In genomic region chrX:169937119-169937719, GRCm38 (mm10) we compare ENCODE assay signal across 27 mouse cellular contexts.
DNase-seq lines count a peak whose midpoint lies in the region; ATAC-seq and TF ChIP-seq lines count a peak whose summit lies in the region.
"Had no signal": no experiment of that assay in that cellular context is flagged by ENCODE, and none has a peak within 500 bp of the region (broad histone marks: within the 10 kb centered on the region; RNA-seq: fewer than 3 reads in every experiment).

No protein-coding gene starts in this region.

- no peak for DNase-seq in heart, adult 18-20 months
- peak; percentile 2 for DNase-seq in 416B (ENCODE audit: low read depth)
- DNase-seq in c-Kit-positive CD71-positive TER-119-positive erythroid progenitor cells, embryonic 14.5 days (ENCODE audit: low spot score), result peak; percentile 12
- DNase-seq in liver, embryonic 14.5 days (ENCODE audit: low read depth in 3 of 3, low spot score in 3 of 3), result peak in 2 of 3 experiments; percentile 0 to 7
- DNase-seq in forebrain, postnatal 0 days, result no peak
- DNase-seq in embryonic facial prominence, embryonic 10.5 days (ENCODE audit: low spot score), result no peak
- no peak for DNase-seq in Muller cell, postnatal 12 days (ENCODE audit: inconsistent ontology term)
- DNase-seq: adrenal gland, postnatal 10 days; cerebellum, adult 11 months; cerebellum, postnatal 14 days; gastrocnemius, postnatal 36 days; kidney, adult 8-10 months; kidney, postnatal 14 days; layer of hippocampus, adult 9-11 months; lung, postnatal 10 days; right cerebral cortex, postnatal 4 days; thymus, postnatal 14 days had no signal

- no peak overlapping the region for H3K4me2 ChIP-seq in heart, embryonic 15.5 days
- H3K4me2 ChIP-seq in liver, embryonic 14.5 days (ENCODE audit: low read depth), result no peak overlapping the region
- H3K4me2 ChIP-seq in forebrain, postnatal 0 days (ENCODE audit: low read depth), result no peak overlapping the region
- H3K4me2 ChIP-seq: liver, embryonic 15.5 days; neural tube, embryonic 12.5 days had no signal

- H3K9ac ChIP-seq in heart, embryonic 15.5 days, result no peak overlapping the region
- no peak overlapping the region for H3K9ac ChIP-seq in liver, embryonic 14.5 days (replicated peaks)
- H3K9ac ChIP-seq in forebrain, postnatal 0 days, result no peak overlapping the region
- H3K9ac ChIP-seq: liver, embryonic 15.5 days; neural tube, embryonic 12.5 days had no signal

- no peak overlapping the region for H3K4me3 ChIP-seq in heart, embryonic 15.5 days
- H3K4me3 ChIP-seq in liver, embryonic 14.5 days (ENCODE audit: insufficient read depth in 1 of 2, low read depth in 2 of 2, low read length in 2 of 2), result no peak overlapping the region
- no peak overlapping the region for H3K4me3 ChIP-seq in forebrain, postnatal 0 days (ENCODE audit: low read depth, low read length)
- no peak overlapping the region for H3K4me3 ChIP-seq in embryonic facial prominence, embryonic 10.5 days
- H3K4me3 ChIP-seq: erythroblast, embryonic 14.5 days; heart, embryonic 10.5 days; left cerebral cortex, adult 2 months; limb, embryonic 10.5 days; liver, embryonic 15.5 days; midbrain, embryonic 10.5 days; neural tube, embryonic 12.5 days had no signal

- no peaks in the 10 kb centered on the region for H3K36me3 ChIP-seq in heart, embryonic 15.5 days
- H3K36me3 ChIP-seq in liver, embryonic 14.5 days (replicated peaks; ENCODE audit: control insufficient read depth, insufficient read depth, low read depth), result no peaks in the 10 kb centered on the region
- H3K36me3 ChIP-seq in forebrain, postnatal 0 days (ENCODE audit: insufficient read depth), result no peaks in the 10 kb centered on the region
- H3K36me3 ChIP-seq in embryonic facial prominence, embryonic 10.5 days (replicated peaks), result no peaks in the 10 kb centered on the region
- H3K36me3 ChIP-seq: heart, embryonic 10.5 days; limb, embryonic 10.5 days; liver, embryonic 15.5 days; midbrain, embryonic 10.5 days; neural tube, embryonic 12.5 days had no signal

- no peaks in the 10 kb centered on the region for H3K4me1 ChIP-seq in heart, embryonic 15.5 days (replicated peaks)
- no peaks in the 10 kb centered on the region for H3K4me1 ChIP-seq in liver, embryonic 14.5 days (replicated peaks; ENCODE audit: control insufficient read depth in 2 of 2, insufficient read depth in 2 of 2, low read length in 1 of 2)
- H3K4me1 ChIP-seq in forebrain, postnatal 0 days (ENCODE audit: insufficient read depth), result no peaks in the 10 kb centered on the region
- peaks cover 5% of the 10 kb centered on the region for H3K4me1 ChIP-seq in embryonic facial prominence, embryonic 10.5 days
- H3K4me1 ChIP-seq: limb, embryonic 10.5 days; liver, embryonic 15.5 days; neural tube, embryonic 12.5 days had no signal

- TF ChIP-seq EP300 in liver, embryonic 14.5 days (IDR thresholded peaks at IDR 0.05; ENCODE audit: low read depth), result peak; percentile 21; the same call in 1 of the 2 replicates

- 34% methylated on average over 5 of the region's 5 CpGs for WGBS in heart, embryonic 15.5 days
- 18% methylated on average over 5 of the region's 5 CpGs for WGBS in liver, embryonic 14.5 days (ENCODE audit: insufficient replicate concordance)
- 49% methylated on average over 5 of the region's 5 CpGs for WGBS in forebrain, postnatal 0 days
- 52% methylated on average over 5 of the region's 5 CpGs for WGBS in embryonic facial prominence, embryonic 10.5 days

- no peak for TF ChIP-seq CTCF in liver, embryonic 14.5 days (IDR thresholded peaks at IDR 0.05; ENCODE audit: low read depth)
- TF ChIP-seq CTCF in forebrain, postnatal 0 days (IDR thresholded peaks at IDR 0.05; ENCODE audit: low read depth), result no peak

- peak overlapping the region; percentile 16; the same call in 1 of the 2 replicates for H3K27ac ChIP-seq in heart, embryonic 15.5 days
- no peak overlapping the region for H3K27ac ChIP-seq in liver, embryonic 14.5 days
- H3K27ac ChIP-seq in forebrain, postnatal 0 days (ENCODE audit: low read depth, low read length), result no peak overlapping the region
- no peak overlapping the region for H3K27ac ChIP-seq in embryonic facial prominence, embryonic 10.5 days (replicated peaks)
- H3K27ac ChIP-seq: heart, embryonic 10.5 days; left cerebral cortex, adult 2 months; limb, embryonic 10.5 days; liver, embryonic 15.5 days; midbrain, embryonic 10.5 days; neural tube, embryonic 12.5 days had no signal

- ATAC-seq in heart, embryonic 15.5 days (replicated peaks; ENCODE audit: insufficient number of reproducible peaks, insufficient read depth, low FRiP score, low read depth), result no peak
- ATAC-seq in liver, embryonic 14.5 days (ENCODE audit: insufficient read depth), result peak; percentile 41; the same call in 1 of the 2 replicates
- ATAC-seq in forebrain, postnatal 0 days, result no peak
- ATAC-seq: forebrain, embryonic 14.5 days; Patski had no signal

- no peaks in the 10 kb centered on the region for H3K9me3 ChIP-seq in heart, embryonic 15.5 days (replicated peaks)
- no peaks in the 10 kb centered on the region for H3K9me3 ChIP-seq in liver, embryonic 14.5 days (ENCODE audit: control insufficient read depth, low read length)
- H3K9me3 ChIP-seq in forebrain, postnatal 0 days (ENCODE audit: low read length), result no peaks in the 10 kb centered on the region
- H3K9me3 ChIP-seq in embryonic facial prominence, embryonic 10.5 days, result no peaks in the 10 kb centered on the region
- H3K9me3 ChIP-seq: heart, embryonic 10.5 days; limb, embryonic 10.5 days; liver, embryonic 15.5 days; midbrain, embryonic 10.5 days; neural tube, embryonic 12.5 days had no signal

- 0 out of 2 replicates have a peak, but pooled peaks cover 5% of the 10 kb centered on the region for H3K27me3 ChIP-seq in heart, embryonic 15.5 days
- no peaks in the 10 kb centered on the region for H3K27me3 ChIP-seq in liver, embryonic 14.5 days (ENCODE audit: control insufficient read depth, insufficient read depth, low read length)
- H3K27me3 ChIP-seq in forebrain, postnatal 0 days (ENCODE audit: insufficient read depth, low read length), result no peaks in the 10 kb centered on the region
- H3K27me3 ChIP-seq in embryonic facial prominence, embryonic 10.5 days (replicated peaks; ENCODE audit: low read depth, poor library complexity, severe bottlenecking), result peaks cover 70% of the 10 kb centered on the region
- H3K27me3 ChIP-seq: liver, embryonic 15.5 days; neural tube, embryonic 12.5 days; Patski had no signal

Comparison
In these comparisons a context has a peak if more than half of its experiments do, and no peak if none do; other contexts are left out.
1. DNase-seq: peak in 416B (single experiment), c-Kit-positive CD71-positive TER-119-positive erythroid progenitor cells, embryonic 14.5 days (single experiment) and liver, embryonic 14.5 days (2 of 3); none in heart, adult 18-20 months (0 of 2), forebrain, postnatal 0 days (single experiment), embryonic facial prominence, embryonic 10.5 days (single experiment) and Muller cell, postnatal 12 days (single experiment).